Mouse (Mus musculus) cerebellum, adult 2 months (tissue): ENCODE measurements around the gene Ptx4.

ENCODE experiments used
- CTCF ChIP-seq: fragments of 200-500 bp; IDR thresholded peaks from 2 replicates; pipeline ENCODE4 v1.5.1; 2011; ENCODE audit warnings: low read depth, mild to moderate bottlenecking, control low read depth, low read length, moderate library complexity, borderline replicate concordance; ENCODE audit not compliant: insufficient read depth
- POLR2A ChIP-seq: fragments of 200-500 bp; IDR thresholded peaks from 2 replicates; pipeline ENCODE4 v1.6.1; 2011; ENCODE audit warnings: low read length, control low read depth, borderline replicate concordance; ENCODE audit not compliant: insufficient read depth

- no peak for TF ChIP-seq POLR2A
- no peak for TF ChIP-seq CTCF
These were observed 42.7 kb upstream of the Ptx4 start for GRCm38 (mm10) chr17:25077771-25078372.
